Mouse (Mus musculus): ENCODE measurements at regions not wholly inside any gene's neighbourhood (a gene's known extent, or its start where the extent isn't known, plus 50 kb on each side); places are given as distances from the start of the nearest gene placed in this dataset.

DNA sequence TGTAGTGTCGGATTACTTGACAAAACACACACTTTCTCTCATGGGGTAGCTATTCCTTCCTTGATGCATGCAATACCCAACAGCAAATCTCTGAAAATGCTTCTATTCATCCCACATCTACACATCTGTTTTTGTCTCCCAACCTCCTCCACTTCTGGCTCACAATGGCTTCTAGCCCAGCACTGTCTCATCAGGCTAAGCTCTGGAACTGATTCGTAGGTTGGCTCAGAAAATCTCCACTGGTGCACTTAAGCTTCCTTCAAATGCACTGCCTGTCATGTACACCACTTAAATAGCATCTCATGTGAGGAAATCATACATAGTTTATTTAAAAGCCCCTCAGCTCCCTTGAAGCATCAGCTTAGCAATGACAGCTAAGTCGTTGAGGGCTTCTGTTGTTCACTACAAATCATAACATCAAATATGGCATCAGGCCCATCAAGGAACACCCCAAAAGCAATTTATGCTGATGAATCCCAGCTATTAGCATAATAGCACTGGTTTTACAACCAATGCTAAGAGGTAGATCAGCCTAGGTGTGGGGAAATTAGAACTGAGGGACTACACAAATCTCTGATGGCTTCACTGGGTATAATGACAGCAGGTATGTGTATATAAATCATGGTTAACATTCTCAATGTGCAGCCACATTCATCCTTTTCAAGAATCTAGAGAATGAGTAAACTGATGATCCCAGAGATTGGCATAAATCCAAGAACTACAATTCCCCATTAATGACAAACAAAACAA, 103.5 kb upstream of the Tusc1 start:
- DNase-seq: no peak

DNA sequence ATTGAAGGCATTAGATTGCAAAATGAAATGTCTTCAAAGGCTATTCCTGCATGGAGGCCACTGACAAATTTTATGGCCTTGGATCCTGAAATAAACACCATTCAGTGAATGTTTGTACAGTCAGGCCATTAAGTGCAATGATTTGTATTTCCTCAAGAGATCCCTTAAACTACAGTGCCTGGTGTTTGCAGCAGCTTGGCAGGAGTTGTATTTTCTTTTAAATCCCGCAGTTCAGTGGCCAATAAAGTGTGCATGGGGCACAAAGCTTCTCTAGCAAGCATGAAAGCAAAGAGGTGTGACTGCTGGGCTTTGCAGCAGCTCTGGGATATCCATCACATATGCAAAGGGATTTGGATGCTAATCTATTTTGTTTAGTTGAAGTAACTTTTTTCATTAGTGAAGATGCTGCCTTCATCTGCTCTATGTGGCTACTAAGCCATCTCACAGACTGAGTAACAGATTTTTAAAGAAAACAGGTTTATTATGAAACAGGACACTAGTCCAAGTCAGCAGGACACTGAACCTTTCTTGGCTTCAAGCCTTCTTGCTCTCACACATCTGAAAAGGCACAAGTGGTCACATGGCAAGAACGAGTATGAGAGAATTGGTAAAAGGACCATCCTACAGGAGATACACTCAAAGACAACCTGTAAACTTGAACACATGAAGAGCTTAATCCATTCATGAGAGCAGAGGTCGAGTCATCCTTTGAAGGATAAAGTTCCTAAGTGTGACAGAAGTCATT, 102.2 kb upstream of the Tusc1 start:
- no peak for DNase-seq

DNA sequence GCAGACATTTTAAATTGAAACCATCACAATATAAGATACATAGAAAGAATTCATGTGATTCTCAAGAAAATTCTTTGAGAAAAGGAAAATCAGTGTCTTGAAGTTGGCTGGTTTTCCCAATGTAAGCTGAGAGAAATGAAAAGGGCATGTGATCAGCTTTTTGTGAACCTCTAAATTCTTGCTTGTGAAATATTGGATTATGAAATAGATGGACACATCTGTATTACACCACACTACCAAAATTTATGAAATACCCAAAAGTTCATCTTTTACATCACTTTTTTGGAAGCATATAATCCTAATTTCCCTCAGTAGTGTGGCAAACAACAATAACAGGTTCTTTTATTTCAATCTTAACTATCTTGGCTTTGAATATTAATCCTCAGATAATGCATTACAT, 77.4 kb upstream of the Tusc1 start:
- no peak for DNase-seq

DNA sequence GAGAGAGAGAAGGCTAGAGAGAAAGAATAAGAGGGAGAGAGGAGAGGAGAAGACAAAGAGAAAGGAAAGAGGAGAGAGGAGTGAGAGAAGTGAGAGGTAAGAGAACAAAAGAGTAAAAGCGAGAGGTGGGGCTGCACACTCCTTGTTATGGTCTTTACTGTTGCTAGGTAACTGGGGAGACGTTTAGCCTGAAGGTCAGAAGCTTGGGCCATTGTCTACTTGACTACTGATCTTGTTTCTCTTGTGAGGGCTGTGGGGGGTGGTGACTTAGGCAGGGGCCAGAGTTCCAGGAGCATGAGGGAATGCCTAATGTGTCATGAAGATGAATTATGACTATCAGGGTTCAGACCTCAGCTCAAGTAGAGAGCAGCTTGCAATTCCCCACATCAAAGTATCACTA, 71.6 kb upstream of the Tusc1 start:
- DNase-seq: no peak

DNA sequence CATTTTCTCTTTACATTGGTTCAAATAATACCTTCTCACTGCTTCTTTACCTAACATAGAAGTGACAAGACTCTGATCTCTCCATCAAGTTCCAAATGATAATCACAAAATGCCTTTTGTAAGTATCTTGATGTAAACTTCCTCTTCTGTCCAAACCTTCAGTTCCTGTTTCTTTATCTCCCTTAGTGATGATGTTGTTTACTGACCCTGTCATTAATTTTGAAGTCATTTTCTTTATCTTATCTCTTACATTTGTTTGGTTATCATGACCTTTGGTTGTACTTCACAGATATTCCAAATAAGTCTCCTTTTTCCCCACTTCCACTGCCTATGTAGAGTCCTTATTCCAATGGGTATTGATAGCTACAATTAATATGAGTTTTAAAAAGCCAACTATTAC, 65.3 kb upstream of the Tusc1 start:
- DNase-seq: no peak

All from kidney, postnatal 36 days (tissue).